Comparison of ENCODE assay signal across 8 mouse cellular contexts in the genomic region with DNA sequence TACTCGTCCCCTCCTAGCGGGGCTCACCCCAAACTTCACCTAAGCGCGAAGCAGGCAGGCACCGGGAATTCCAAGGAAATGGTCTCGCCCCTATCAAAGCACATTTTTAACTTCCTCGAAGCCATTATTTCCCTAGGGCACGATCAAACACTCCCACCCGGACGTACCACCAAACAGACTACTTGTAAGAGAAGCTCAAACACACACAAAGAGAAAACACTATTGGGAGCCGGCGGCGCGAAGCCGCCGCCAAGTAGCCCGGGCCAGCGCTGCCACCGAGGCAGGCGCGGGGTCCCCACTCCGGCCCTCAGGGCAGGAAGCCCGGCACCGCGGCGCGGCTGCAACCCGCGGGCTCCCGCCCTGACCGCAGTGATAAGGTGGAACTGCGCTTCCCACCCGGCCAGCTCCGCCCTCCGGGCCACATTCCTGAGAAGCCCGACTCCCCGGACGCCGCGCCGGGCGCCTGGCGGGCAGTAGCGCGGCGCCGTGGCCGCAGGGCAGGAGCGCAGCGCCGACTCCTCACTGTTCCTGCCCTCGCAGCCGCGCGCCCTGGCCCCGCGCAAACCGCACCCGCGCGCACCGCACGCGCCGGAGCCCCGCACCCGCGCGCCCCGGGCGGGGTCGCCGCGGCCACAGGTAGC. TPM values are rescaled to one million over a fixed set of nuclear protein-coding genes. Genes with fewer than 3 reads are reported as not detected.
A peak's percentile ranks its signal among the peaks of the same experiment; 100 is the strongest.
DNase-seq lines count a peak whose midpoint lies in the region; ATAC-seq and TF ChIP-seq lines count a peak whose summit lies in the region.

No protein-coding gene starts in this region.

- no peak for TF ChIP-seq POLR2A in heart, adult 2 months (IDR thresholded peaks at IDR 0.05; ENCODE audit: insufficient read depth, low read depth, low read length)
- no peak for TF ChIP-seq POLR2A in olfactory bulb, adult 2 months (IDR thresholded peaks at IDR 0.05; ENCODE audit: insufficient read depth, low read depth, low read length)

- peak overlapping the region; percentile 93 for H3K9ac ChIP-seq in heart, adult 2 months (ENCODE audit: low read depth, low read length)
- peak overlapping the region; percentile 79 for H3K9ac ChIP-seq in lung, embryonic 14.5 days

- TF ChIP-seq EP300 in heart, adult 2 months (IDR thresholded peaks at IDR 0.05; ENCODE audit: insufficient read depth, low read depth, low read length): no peak

- peak overlapping the region; percentile 85 for H3K27ac ChIP-seq in heart, adult 2 months
- peak overlapping the region; percentile 95 for H3K27ac ChIP-seq in lung, embryonic 14.5 days (ENCODE audit: low read depth)
- no peak overlapping the region for H3K27ac ChIP-seq in olfactory bulb, adult 2 months (ENCODE audit: insufficient read depth, low read depth, low read length)

- H3K36me3 ChIP-seq in heart, adult 2 months (ENCODE audit: control insufficient read depth, insufficient read depth, low read length): no peaks in the 10 kb centered on the region
- H3K36me3 ChIP-seq in lung, embryonic 14.5 days (ENCODE audit: insufficient read depth): no peaks in the 10 kb centered on the region

- H3K4me1 ChIP-seq in heart, adult 2 months (ENCODE audit: control insufficient read depth, insufficient read depth, low read length): no peaks in the 10 kb centered on the region; the same call in 1 of the 2 replicates
- H3K4me1 ChIP-seq in lung, embryonic 14.5 days (ENCODE audit: insufficient read depth): peaks cover 4% of the 10 kb centered on the region; the same call in 1 of the 2 replicates
- H3K4me1 ChIP-seq in olfactory bulb, adult 2 months (ENCODE audit: control insufficient read depth, insufficient read depth, low read length): peaks cover 7% of the 10 kb centered on the region

- peaks cover under 1% of the 10 kb centered on the region; the same call in 1 of the 2 replicates for H3K79me2 ChIP-seq in heart, adult 2 months (replicated peaks; ENCODE audit: control insufficient read depth, insufficient read depth, low read length)

- H3K9me3 ChIP-seq in lung, embryonic 14.5 days (ENCODE audit: low read depth, low read length): no peaks in the 10 kb centered on the region

- peak overlapping the region; percentile 86 for H3K4me3 ChIP-seq in heart, adult 2 months
- H3K4me3 ChIP-seq in lung, embryonic 14.5 days (ENCODE audit: low read depth, low read length): peak overlapping the region; percentile 74
- peak overlapping the region; percentile 81 for H3K4me3 ChIP-seq in olfactory bulb, adult 2 months (ENCODE audit: insufficient read depth, low read depth, low read length)

- ATAC-seq in lung, embryonic 14.5 days (ENCODE audit: insufficient read depth): peak; percentile 84

- WGBS in heart, adult 2 months: under 1% methylated on average over 62 of the region's 74 CpGs
- under 1% methylated on average over 68 of the region's 74 CpGs for WGBS in lung, embryonic 14.5 days
- under 1% methylated on average over 68 of the region's 74 CpGs for WGBS in olfactory bulb, adult 2 months

- TF ChIP-seq CTCF in heart, adult 2 months (IDR thresholded peaks at IDR 0.05): peak; percentile 21; the same call in 1 of the 2 replicates
- peak; percentile 20; the same call in 1 of the 2 replicates for TF ChIP-seq CTCF in lung, embryonic 14.5 days (IDR thresholded peaks at IDR 0.05; ENCODE audit: low read depth)
- no peak for TF ChIP-seq CTCF in olfactory bulb, adult 2 months (IDR thresholded peaks at IDR 0.05; ENCODE audit: insufficient read depth, low read depth, low read length)

- H3K4me2 ChIP-seq in lung, embryonic 14.5 days: peak overlapping the region; percentile 79

- intact Hi-C loops in heart, adult 2 months (cut with DNase I): loop anchor here (5.0 kb wide), 4 partner anchors 50 to 135 kb away; a partner anchor contains a TSS

- no peaks in the 10 kb centered on the region for H3K27me3 ChIP-seq in heart, adult 2 months (ENCODE audit: control insufficient read depth, insufficient read depth, low read length)
- no peaks in the 10 kb centered on the region for H3K27me3 ChIP-seq in lung, embryonic 14.5 days (ENCODE audit: insufficient read depth, low read length)

- peak; percentile 84 for DNase-seq in 3134 (ENCODE audit: extremely low read depth, insufficient read length, low spot score)
- peak; percentile 42 for DNase-seq in adipocyte (ENCODE audit: low spot score)
- peak; percentile 77 for DNase-seq in embryo, embryonic 10.5 days (ENCODE audit: low spot score)
- DNase-seq in heart, adult 2 months: peak; percentile 83 to 87
- DNase-seq in kidney, adult 11 months: peak; percentile 72
- DNase-seq in lung, embryonic 14.5 days: peak; percentile 86
- DNase-seq in thymus, postnatal 14 days: peak; percentile 55

RNA-seq across cellular contexts. Expression of a gene that starts 0.8 kb away (rescaled TPM):
- 10 to 100 TPM; 48.5 to 52.0 TPM for total RNA-seq in heart, adult 2 months (2021)
- 17.5 and 29.8 TPM in 2 replicates for polyA plus RNA-seq in heart, adult 2 months (2012; rRNA removed)
- 47.1 and 48.3 TPM in 2 replicates for polyA plus RNA-seq in lung, embryonic 14.5 days (2014; fragmentation: Nextera tagmentation; extraction: Ambion mirVana)
- not detected in 2 replicates for polyA plus RNA-seq in olfactory bulb, adult 2 months (2012; ENCODE audit: insufficient read depth, insufficient read length, low replicate concordance, missing spikeins)
